Mouse (Mus musculus): ENCODE results near the gene Wdr83.

DNA sequence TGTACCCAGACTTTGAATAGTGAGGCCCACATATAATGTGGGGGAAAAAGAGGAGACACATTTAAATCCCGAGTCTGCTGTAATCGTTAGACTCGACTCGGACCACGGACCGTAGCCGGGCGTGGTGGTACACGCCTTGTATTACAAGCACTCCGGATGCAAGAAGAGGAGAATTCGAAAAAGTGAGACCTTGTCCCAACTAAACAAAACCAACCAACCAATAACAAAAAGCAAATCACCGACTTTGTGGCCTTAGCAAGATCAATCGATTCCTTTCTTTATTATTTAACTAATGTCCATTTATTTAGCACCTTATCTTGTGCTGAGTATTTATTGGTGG, 53.6 kb downstream of the Wdr83 start:
- TF ChIP-seq GATA1 (IDR thresholded peaks at IDR 0.05; ENCODE audit: borderline replicate concordance, low read length): no peak
- TF ChIP-seq FLI1 (IDR thresholded peaks at IDR 0.05; ENCODE audit: low read length): no peak

Data from megakaryocyte, embryonic 14.5 days (primary cell).